Mouse (Mus musculus) lung, postnatal 36 days (tissue): ENCODE results near the gene Khk.
A peak's percentile ranks its signal among the peaks of the same experiment; 100 is the strongest.

ENCODE experiments used
- DNase-seq: peaks from one replicate; pipeline ENCODE4 v3.0.0; 2022; ENCODE audit warnings: mixed read lengths

Khk gene

GRCm38 (mm10) chr5:30914101-30914635 is 7.1 kb upstream of the Khk start:
- DNase-seq = no peak

- no peak for DNase-seq
Measured at GRCm38 (mm10) chr5:30914849-30915248, 6.4 kb upstream of the Khk start.

- DNase-seq = no peak
Measured at GRCm38 (mm10) chr5:30915456-30915855, 5.8 kb upstream of the Khk start.

GRCm38 (mm10) chr5:30915974-30916433 is 5.2 kb upstream of the Khk start:
- peak; percentile 98 for DNase-seq

GRCm38 (mm10) chr5:30916841-30917240 is 4.4 kb upstream of the Khk start:
- no peak for DNase-seq

- no peak for DNase-seq
Measured at GRCm38 (mm10) chr5:30917348-30917747, 3.9 kb upstream of the Khk start.

- DNase-seq = no peak
Measured at GRCm38 (mm10) chr5:30917891-30918670, 3.1 kb upstream of the Khk start.

GRCm38 (mm10) chr5:30918691-30919090 is 2.5 kb upstream of the Khk start:
- no peak for DNase-seq

- no peak for DNase-seq
Measured at GRCm38 (mm10) chr5:30919831-30920614, 1.2 kb upstream of the Khk start.

- DNase-seq = peak; percentile 66
Measured at GRCm38 (mm10) chr5:30920621-30921020, 610 bp upstream of the Khk start.

GRCm38 (mm10) chr5:30922581-30923041 is 1.4 kb downstream of the Khk start:
- DNase-seq = peak; percentile 53

GRCm38 (mm10) chr5:30923119-30923518 is 1.9 kb downstream of the Khk start:
- no peak for DNase-seq

GRCm38 (mm10) chr5:30924614-30925013 is 3.4 kb downstream of the Khk start:
- no peak for DNase-seq

GRCm38 (mm10) chr5:30925217-30925616 is 4.0 kb downstream of the Khk start:
- DNase-seq = peak; percentile 54

- DNase-seq = no peak
Measured at GRCm38 (mm10) chr5:30926073-30926472, 4.8 kb downstream of the Khk start.

GRCm38 (mm10) chr5:30927945-30928529 is 6.8 kb downstream of the Khk start:
- peak; percentile 65 for DNase-seq

- DNase-seq = peak; percentile 91
Measured at GRCm38 (mm10) chr5:30930121-30930520, 8.9 kb downstream of the Khk start.

- no peak for DNase-seq
Measured at GRCm38 (mm10) chr5:30930846-30931245, 9.6 kb downstream of the Khk start.

- no peak for DNase-seq
Measured at GRCm38 (mm10) chr5:30931378-30931777, 10.1 kb downstream of the Khk start.

- DNase-seq = no peak
Measured at GRCm38 (mm10) chr5:30933705-30934104, 12.5 kb downstream of the Khk start.

- no peak for DNase-seq
Measured at GRCm38 (mm10) chr5:30934725-30935461, 13.7 kb downstream of the Khk start.

- peak; percentile 53 for DNase-seq
Measured at GRCm38 (mm10) chr5:30943004-30943403, 21.8 kb downstream of the Khk start.
